ENCODE assay signal across 8 mouse cellular contexts in the genomic region with DNA sequence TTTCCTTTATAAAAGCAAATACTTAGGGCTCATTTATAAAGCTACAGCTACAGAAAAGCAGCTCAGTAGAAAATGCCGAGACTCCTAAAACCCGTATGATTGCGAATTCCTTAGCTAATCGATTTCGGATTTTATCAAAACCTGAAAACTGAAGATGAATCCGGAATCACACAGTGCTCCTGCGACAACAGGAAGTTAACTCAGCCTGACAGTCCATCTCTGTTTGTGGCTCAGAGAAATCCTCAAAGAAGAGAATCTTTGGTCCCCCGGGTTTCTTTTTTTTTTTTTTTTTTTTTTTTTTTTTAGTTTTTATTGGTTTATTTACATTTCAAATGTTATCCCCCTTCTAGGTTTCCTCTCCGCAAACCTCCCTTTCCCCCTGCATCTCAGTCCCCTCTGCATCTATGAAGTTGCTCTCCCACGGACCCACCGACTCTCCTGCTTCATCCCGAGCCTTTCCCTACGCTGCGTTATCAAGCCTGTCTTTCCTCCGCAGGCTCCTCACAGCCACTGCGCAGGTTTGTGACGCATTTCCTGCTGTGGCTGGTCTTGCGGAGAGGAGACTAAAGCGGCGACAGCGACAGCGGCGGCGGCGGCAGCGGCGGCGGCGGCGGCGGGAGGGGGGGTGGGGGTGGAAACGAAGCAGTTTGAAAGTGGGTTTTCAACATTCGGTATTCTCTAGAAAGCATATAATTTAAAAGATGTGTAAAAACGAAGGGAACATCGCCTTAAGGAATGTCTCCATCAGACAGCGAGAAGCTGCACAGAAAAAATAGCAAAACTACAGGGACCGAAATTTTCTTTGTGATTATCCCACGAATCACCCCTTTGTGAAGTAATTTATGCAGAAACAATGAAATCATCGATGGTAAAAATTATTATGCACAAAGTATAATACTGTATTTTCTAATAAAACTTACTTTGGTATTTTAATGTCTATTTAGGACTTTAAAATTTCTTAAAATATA.
DNase-seq lines count a peak whose midpoint lies in the region; ATAC-seq and TF ChIP-seq lines count a peak whose summit lies in the region.
"Not testable (repeated sequence)": the region's sequence is repeated elsewhere in the genome, so short reads cannot be mapped to it uniquely, and the experiment has no call there.

No protein-coding gene starts in this region.

- peak; percentile 99 for ATAC-seq in forebrain, embryonic 13.5 days
- peak; percentile 72 for ATAC-seq in heart, postnatal 0 days (ENCODE audit: insufficient read depth, low read depth)
- peak; percentile 80 for ATAC-seq in kidney, postnatal 0 days (replicated peaks; ENCODE audit: low FRiP score, low read depth)
- ATAC-seq in limb, embryonic 11.5 days (ENCODE audit: insufficient number of reproducible peaks, low FRiP score, low TSS enrichment, low read depth) = peak; percentile 73; the same call in 1 of the 2 replicates

- H3K4me2 ChIP-seq in forebrain, embryonic 13.5 days = peak overlapping the region; percentile 39
- peak overlapping the region; percentile 50 for H3K4me2 ChIP-seq in heart, postnatal 0 days (ENCODE audit: low read depth, low read length)
- peak overlapping the region; percentile 41 for H3K4me2 ChIP-seq in kidney, postnatal 0 days (ENCODE audit: low read length)
- H3K4me2 ChIP-seq in limb, embryonic 11.5 days (ENCODE audit: low read depth, severe bottlenecking) = not testable (repeated sequence)

- not testable (repeated sequence) for H3K4me1 ChIP-seq in ES-E14 (ENCODE audit: control insufficient read depth in 2 of 2, insufficient read depth in 2 of 2, low read length in 2 of 2, poor library complexity in 1 of 2); cerebellum, adult 2 months (ENCODE audit: control insufficient read depth, insufficient read depth, low read length); forebrain, embryonic 13.5 days; heart, postnatal 0 days (ENCODE audit: control insufficient read depth, insufficient read depth); kidney, postnatal 0 days (replicated peaks; ENCODE audit: insufficient read depth, low read length); limb, embryonic 11.5 days (ENCODE audit: control insufficient read depth, insufficient read depth, low read length); midbrain, embryonic 10.5 days

- not testable (repeated sequence) for TF ChIP-seq EP300 in heart, postnatal 0 days (IDR thresholded peaks at IDR 0.05; ENCODE audit: low read depth)

- not testable (repeated sequence) for H3K27ac ChIP-seq in ES-E14 (ENCODE audit: insufficient read depth, low read depth, low read length, poor library complexity, severe bottlenecking); cerebellum, adult 2 months (ENCODE audit: insufficient read depth, low read length); heart, postnatal 0 days (ENCODE audit: low read depth); kidney, postnatal 0 days; limb, embryonic 11.5 days (replicated peaks; ENCODE audit: low read depth, low read length)
- peak overlapping the region; percentile 35; the same call in 1 of the 2 replicates for H3K27ac ChIP-seq in forebrain, embryonic 13.5 days
- peak overlapping the region; percentile 79 for H3K27ac ChIP-seq in midbrain, embryonic 10.5 days (replicated peaks)

- WGBS in cerebellum, adult 2 months = 18% methylated on average over 39 of the region's 39 CpGs
- 14% methylated on average over 36 of the region's 39 CpGs for WGBS in forebrain, embryonic 13.5 days
- 10% methylated on average over 39 of the region's 39 CpGs for WGBS in heart, postnatal 0 days
- WGBS in kidney, postnatal 0 days = 19% methylated on average over 39 of the region's 39 CpGs
- WGBS in limb, embryonic 11.5 days = 12% methylated on average over 39 of the region's 39 CpGs
- WGBS in midbrain, embryonic 10.5 days = 13% methylated on average over 39 of the region's 39 CpGs

- H3K36me3 ChIP-seq in ES-E14 (ENCODE audit: control insufficient read depth, insufficient read depth, low read length, poor library complexity, severe bottlenecking); forebrain, embryonic 13.5 days (ENCODE audit: poor library complexity, severe bottlenecking); heart, postnatal 0 days (replicated peaks; ENCODE audit: control insufficient read depth, insufficient read depth, low read length); kidney, postnatal 0 days (ENCODE audit: insufficient read depth, low read length); limb, embryonic 11.5 days (ENCODE audit: control insufficient read depth, insufficient read depth, low read length); midbrain, embryonic 10.5 days: not testable (repeated sequence)

- H3K27me3 ChIP-seq in cerebellum, adult 2 months (ENCODE audit: control insufficient read depth, insufficient read depth, low read length); forebrain, embryonic 13.5 days; heart, postnatal 0 days (ENCODE audit: control insufficient read depth, insufficient read depth, low read length); kidney, postnatal 0 days (ENCODE audit: insufficient read depth, low read length); limb, embryonic 11.5 days (ENCODE audit: control insufficient read depth, insufficient read depth, low read length); midbrain, embryonic 10.5 days (ENCODE audit: low read depth, poor library complexity, severe bottlenecking): not testable (repeated sequence)

- TF ChIP-seq CTCF in cerebellum, adult 2 months (IDR thresholded peaks at IDR 0.05; ENCODE audit: borderline replicate concordance, insufficient read depth, low read depth, low read length); heart, postnatal 0 days (IDR thresholded peaks at IDR 0.05; ENCODE audit: low read depth); kidney, postnatal 0 days (IDR thresholded peaks at IDR 0.05; ENCODE audit: low read depth): not testable (repeated sequence)

- DNase-seq in ES-E14 (ENCODE audit: low read depth, low spot score) = peak; percentile 15
- peak; percentile 73 to 81 for DNase-seq in cerebellum, adult 2 months
- DNase-seq in heart, postnatal 0 days (ENCODE audit: low spot score) = not testable (repeated sequence)
- DNase-seq in kidney, postnatal 0 days (ENCODE audit: low spot score) = peak; percentile 21
- peak; percentile 44 for DNase-seq in limb, embryonic 11.5 days (ENCODE audit: low spot score)
- DNase-seq in midbrain, embryonic 10.5 days (ENCODE audit: low spot score) = peak; percentile 52
- DNase-seq in right cerebral cortex, postnatal 36 days (ENCODE audit: low spot score in 2 of 2) = peak; percentile 23 to 35

- in situ Hi-C loops in ES-E14 (cut with MboI; ENCODE audit: low sequenced_read_pairs in 2 of 2, unreplicated experiment in 2 of 2) = not testable (repeated sequence)

- 0 out of 2 replicates have a peak, but pooled peaks have one; percentile 28 for TF ChIP-seq POLR2A in cerebellum, adult 2 months (IDR thresholded peaks at IDR 0.05; ENCODE audit: borderline replicate concordance, insufficient read depth, low read length)

- H3K4me3 ChIP-seq in ES-E14 (ENCODE audit: insufficient read depth in 1 of 2, low read depth in 1 of 2, low read length in 2 of 2, poor library complexity in 1 of 2, severe bottlenecking in 1 of 2) = peak overlapping the region in 1 of 2 experiments; percentile 42; a peak in 3 of 4 replicates
- H3K4me3 ChIP-seq in cerebellum, adult 2 months (replicated peaks; ENCODE audit: insufficient read depth, low read depth, low read length) = peak overlapping the region; percentile 50
- peak overlapping the region; percentile 37 for H3K4me3 ChIP-seq in forebrain, embryonic 13.5 days
- peak overlapping the region; percentile 36 for H3K4me3 ChIP-seq in heart, postnatal 0 days (ENCODE audit: low read depth, low read length)
- peak overlapping the region; percentile 14; the same call in 1 of the 2 replicates for H3K4me3 ChIP-seq in kidney, postnatal 0 days (replicated peaks; ENCODE audit: low read depth, low read length)
- H3K4me3 ChIP-seq in limb, embryonic 11.5 days (ENCODE audit: low read depth, low read length) = peak overlapping the region; percentile 15
- H3K4me3 ChIP-seq in midbrain, embryonic 10.5 days = peak overlapping the region; percentile 46

- H3K9ac ChIP-seq in ES-E14 (ENCODE audit: insufficient read depth, low read depth, low read length, poor library complexity, severe bottlenecking); heart, postnatal 0 days (replicated peaks; ENCODE audit: low read depth, low read length); kidney, postnatal 0 days (ENCODE audit: low read depth, low read length); limb, embryonic 11.5 days (ENCODE audit: low read length): not testable (repeated sequence)
- H3K9ac ChIP-seq in forebrain, embryonic 13.5 days = peak overlapping the region; percentile 55

- not testable (repeated sequence) for H3K9me3 ChIP-seq in ES-E14 (ENCODE audit: control insufficient read depth, insufficient read depth, low read depth, low read length); forebrain, embryonic 13.5 days (replicated peaks); heart, postnatal 0 days (replicated peaks; ENCODE audit: control insufficient read depth, low read length); kidney, postnatal 0 days (replicated peaks; ENCODE audit: low read length); limb, embryonic 11.5 days (ENCODE audit: control insufficient read depth, low read length); midbrain, embryonic 10.5 days (replicated peaks)
